Mouse (Mus musculus): ENCODE measurements around the gene Cabp4. TPM values are rescaled to one million over a fixed set of nuclear protein-coding genes. Genes with fewer than 3 reads are reported as not detected.

Gene Cabp4
- polyA plus RNA-seq, 1 experiment = 0.60 TPM

GRCm38 (mm10) chr19:4113806-4114230 lies 30.0 kb downstream of the Cabp4 start:
- H3K4me3 ChIP-seq (replicated peaks; ENCODE audit: control insufficient read depth, low read depth, low read length) = no peak overlapping the region
- TF ChIP-seq POLR2A (IDR thresholded peaks at IDR 0.05; ENCODE audit: borderline replicate concordance, control insufficient read depth, low read depth, low read length) (no peak), CTCF (IDR thresholded peaks at IDR 0.05; ENCODE audit: control insufficient read depth, insufficient read depth, low read length) (no peak)
- H3K4me1 ChIP-seq (ENCODE audit: control insufficient read depth, insufficient read depth, low read length) = peaks cover 24% of the 10 kb centered on the region
- H3K27ac ChIP-seq (ENCODE audit: control insufficient read depth, insufficient read depth, low read depth, low read length, poor library complexity) = peak overlapping the region; percentile 94
- 2% methylated on average over 5 of the region's 5 CpGs for WGBS

DNA sequence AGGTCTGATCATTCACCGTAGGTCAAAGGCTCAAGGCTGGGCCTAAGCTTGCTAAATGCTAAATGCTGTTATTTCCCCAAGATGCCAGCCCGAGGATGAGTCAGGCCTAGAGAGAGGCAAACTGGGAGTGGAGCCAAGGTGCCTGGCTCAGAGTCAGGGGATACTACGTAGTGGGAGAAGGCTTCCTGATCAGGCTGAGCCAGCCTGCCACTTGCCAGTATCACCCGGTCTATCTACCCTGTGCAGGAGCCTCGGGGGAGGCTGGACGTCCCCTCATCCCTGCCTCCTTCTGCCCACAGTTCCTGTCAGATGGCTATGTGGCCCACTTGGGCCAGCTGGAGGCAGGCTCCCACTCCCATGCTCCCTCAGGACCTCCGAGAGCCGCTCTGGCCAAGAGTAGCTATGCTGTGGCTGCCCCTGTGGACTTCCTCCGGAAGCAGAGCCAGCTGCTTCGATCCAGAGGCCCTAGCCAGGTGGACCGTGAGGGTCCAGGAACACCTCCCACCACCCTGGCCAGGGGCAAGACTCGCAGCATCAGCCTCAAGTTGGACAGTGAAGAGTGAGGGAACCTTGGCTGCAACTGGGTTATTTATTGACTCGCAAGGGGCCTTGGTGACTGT lies 30.5 kb downstream of the Cabp4 start:
- Histone ChIP-seq H3K27ac (ENCODE audit: control insufficient read depth, insufficient read depth, low read depth, low read length, poor library complexity) (peak overlapping the region; percentile 94), H3K4me3 (replicated peaks; ENCODE audit: control insufficient read depth, low read depth, low read length) (no peak overlapping the region), H3K4me1 (ENCODE audit: control insufficient read depth, insufficient read depth, low read length) (peaks cover 24% of the 10 kb centered on the region)
- no peak for TF ChIP-seq CTCF (IDR thresholded peaks at IDR 0.05; ENCODE audit: control insufficient read depth, insufficient read depth, low read length)
- peak; percentile 57; the same call in 1 of the 2 replicates for TF ChIP-seq POLR2A (IDR thresholded peaks at IDR 0.05; ENCODE audit: borderline replicate concordance, control insufficient read depth, low read depth, low read length)
- WGBS = 2% methylated on average over 13 of the region's 13 CpGs

DNA sequence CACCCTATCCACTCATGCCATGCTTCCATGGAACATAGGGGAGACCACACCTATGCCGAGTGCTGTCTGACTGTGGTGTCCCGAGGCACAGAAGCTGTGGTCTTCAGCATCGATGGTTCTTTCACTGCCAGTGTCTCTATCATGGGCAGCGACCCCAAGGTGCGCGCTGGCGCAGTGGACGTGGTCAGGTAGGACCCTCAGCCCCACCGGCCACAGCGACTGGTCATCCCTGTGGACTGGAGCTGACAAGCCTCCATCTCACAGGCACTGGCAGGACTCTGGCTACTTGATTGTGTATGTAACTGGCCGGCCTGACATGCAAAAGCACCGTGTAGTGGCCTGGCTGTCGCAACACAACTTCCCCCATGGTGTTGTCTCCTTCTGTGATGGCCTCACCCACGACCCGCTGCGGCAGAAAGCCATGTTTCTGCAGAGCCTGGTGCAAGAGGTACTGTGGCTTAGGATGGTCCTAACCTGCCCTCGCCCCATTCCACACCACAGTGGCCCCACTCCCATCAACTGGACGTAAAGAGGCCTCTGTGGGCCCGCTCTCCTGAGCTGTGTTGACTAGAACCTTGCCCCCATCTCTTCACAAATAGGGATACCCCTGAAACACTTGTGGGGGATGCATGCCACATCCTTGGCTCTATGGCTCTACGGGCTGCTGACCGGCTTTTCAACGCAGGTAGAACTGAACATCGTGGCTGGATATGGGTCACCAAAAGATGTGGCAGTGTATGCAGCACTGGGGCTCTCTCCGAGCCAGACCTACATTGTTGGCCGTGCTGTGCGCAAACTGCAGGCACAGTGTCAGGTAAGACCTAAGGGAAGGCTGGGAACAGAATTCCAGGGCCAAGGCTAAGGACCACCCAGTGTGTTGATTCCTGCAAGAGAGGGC lies 31.5 kb downstream of the Cabp4 start:
- Histone ChIP-seq H3K4me3 (replicated peaks; ENCODE audit: control insufficient read depth, low read depth, low read length) (no peak overlapping the region), H3K4me1 (ENCODE audit: control insufficient read depth, insufficient read depth, low read length) (peaks cover 24% of the 10 kb centered on the region), H3K27ac (ENCODE audit: control insufficient read depth, insufficient read depth, low read depth, low read length, poor library complexity) (peak overlapping the region; percentile 94)
- TF ChIP-seq POLR2A (IDR thresholded peaks at IDR 0.05; ENCODE audit: borderline replicate concordance, control insufficient read depth, low read depth, low read length) (no peak), CTCF (IDR thresholded peaks at IDR 0.05; ENCODE audit: control insufficient read depth, insufficient read depth, low read length) (no peak)
- 74% methylated on average over 26 of the region's 26 CpGs for WGBS

GRCm38 (mm10) chr19:4108535-4108934 lies 35.3 kb downstream of the Cabp4 start:
- peaks cover 18% of the 10 kb centered on the region for H3K4me1 ChIP-seq (ENCODE audit: control insufficient read depth, insufficient read depth, low read length)
- TF ChIP-seq POLR2A (IDR thresholded peaks at IDR 0.05; ENCODE audit: borderline replicate concordance, control insufficient read depth, low read depth, low read length) = no peak
- TF ChIP-seq CTCF (IDR thresholded peaks at IDR 0.05; ENCODE audit: control insufficient read depth, insufficient read depth, low read length) = no peak
- H3K4me3 ChIP-seq (replicated peaks; ENCODE audit: control insufficient read depth, low read depth, low read length) = no peak overlapping the region
- WGBS = 87% methylated on average over 9 of the region's 9 CpGs
- no peak overlapping the region for H3K27ac ChIP-seq (ENCODE audit: control insufficient read depth, insufficient read depth, low read depth, low read length, poor library complexity)

DNA sequence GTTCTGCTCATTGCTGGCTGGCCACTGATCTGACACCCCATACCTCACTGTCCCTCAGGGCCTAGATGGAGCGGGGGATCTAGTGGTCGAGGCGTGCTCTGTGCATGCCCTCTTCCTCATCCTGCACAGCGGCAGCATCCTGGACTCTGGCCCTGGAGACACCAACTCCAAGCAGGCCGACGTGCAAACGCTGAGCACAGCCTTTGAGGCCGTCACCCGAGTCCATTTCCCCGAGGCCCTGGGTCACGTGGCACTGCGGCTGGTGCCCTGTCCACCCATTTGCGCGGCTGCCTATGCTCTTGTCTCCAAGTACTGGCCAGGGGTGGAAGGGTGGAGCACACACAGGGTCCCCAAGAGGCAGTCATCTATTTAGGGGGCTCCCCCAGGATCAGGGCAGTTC lies 37.2 kb downstream of the Cabp4 start:
- Histone ChIP-seq H3K27ac (ENCODE audit: control insufficient read depth, insufficient read depth, low read depth, low read length, poor library complexity) (no peak overlapping the region), H3K4me1 (ENCODE audit: control insufficient read depth, insufficient read depth, low read length) (peaks cover under 1% of the 10 kb centered on the region; the same call in 1 of the 2 replicates), H3K4me3 (replicated peaks; ENCODE audit: control insufficient read depth, low read depth, low read length) (no peak overlapping the region)
- TF ChIP-seq POLR2A (IDR thresholded peaks at IDR 0.05; ENCODE audit: borderline replicate concordance, control insufficient read depth, low read depth, low read length) = no peak
- no peak for TF ChIP-seq CTCF (IDR thresholded peaks at IDR 0.05; ENCODE audit: control insufficient read depth, insufficient read depth, low read length)
- WGBS = 90% methylated on average over 14 of the region's 14 CpGs

DNA sequence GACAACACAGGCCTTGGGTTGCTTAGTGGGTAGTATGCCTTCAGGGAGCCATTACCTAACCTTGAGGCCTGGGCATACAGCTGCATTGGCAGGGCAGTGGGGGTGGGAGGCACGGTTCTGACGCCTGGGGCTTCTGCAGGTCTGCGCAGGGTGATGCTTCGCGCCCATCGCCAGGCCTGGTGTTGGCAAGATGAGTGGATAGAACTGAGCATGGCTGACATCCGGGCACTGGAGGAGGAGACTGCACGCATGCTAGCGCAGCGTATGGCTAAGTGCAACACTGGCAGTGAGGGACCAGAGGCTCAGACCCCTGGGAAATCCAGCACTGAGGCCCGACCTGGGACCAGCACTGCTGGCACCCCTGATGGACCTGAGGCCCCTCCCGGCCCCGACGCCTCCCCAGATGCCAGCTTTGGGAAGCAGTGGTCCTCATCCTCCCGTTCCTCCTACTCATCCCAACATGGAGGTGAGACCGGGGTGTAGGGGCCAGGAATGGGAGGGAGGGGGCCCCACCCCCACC lies 39.1 kb downstream of the Cabp4 start:
- Histone ChIP-seq H3K4me1 (ENCODE audit: control insufficient read depth, insufficient read depth, low read length) (peaks cover 2% of the 10 kb centered on the region; the same call in 1 of the 2 replicates), H3K27ac (ENCODE audit: control insufficient read depth, insufficient read depth, low read depth, low read length, poor library complexity) (no peak overlapping the region), H3K4me3 (replicated peaks; ENCODE audit: control insufficient read depth, low read depth, low read length) (no peak overlapping the region)
- no peak for TF ChIP-seq CTCF (IDR thresholded peaks at IDR 0.05; ENCODE audit: control insufficient read depth, insufficient read depth, low read length)
- TF ChIP-seq POLR2A (IDR thresholded peaks at IDR 0.05; ENCODE audit: borderline replicate concordance, control insufficient read depth, low read depth, low read length) = no peak
- whole genome bisulfite sequencing = 96% methylated on average over 16 of the region's 16 CpGs

DNA sequence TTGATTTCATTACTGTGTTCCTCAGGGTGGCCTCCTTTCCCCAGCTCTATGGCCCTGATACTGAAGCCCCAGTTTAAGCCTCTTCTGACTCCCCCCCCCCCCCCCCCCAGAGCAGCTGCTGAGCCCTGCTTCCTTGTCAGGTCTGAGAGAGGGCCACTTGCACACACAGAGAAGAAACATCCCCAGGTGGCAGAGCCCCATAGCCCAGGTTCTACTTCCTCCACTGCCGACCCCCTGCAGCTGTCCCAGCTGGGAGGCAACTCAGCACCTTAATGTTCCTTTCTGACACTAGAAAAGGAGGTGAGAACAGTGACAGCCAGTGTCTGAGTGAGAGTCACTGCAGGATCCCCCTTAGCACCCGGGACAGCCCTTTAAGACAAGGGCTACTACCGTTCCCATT lies 40.0 kb downstream of the Cabp4 start:
- no peak for TF ChIP-seq CTCF (IDR thresholded peaks at IDR 0.05; ENCODE audit: control insufficient read depth, insufficient read depth, low read length)
- TF ChIP-seq POLR2A (IDR thresholded peaks at IDR 0.05; ENCODE audit: borderline replicate concordance, control insufficient read depth, low read depth, low read length) = no peak
- 72% methylated on average over 3 of the region's 3 CpGs for WGBS
- Histone ChIP-seq H3K4me3 (replicated peaks; ENCODE audit: control insufficient read depth, low read depth, low read length) (no peak overlapping the region), H3K4me1 (ENCODE audit: control insufficient read depth, insufficient read depth, low read length) (peaks cover 2% of the 10 kb centered on the region; the same call in 1 of the 2 replicates), H3K27ac (ENCODE audit: control insufficient read depth, insufficient read depth, low read depth, low read length, poor library complexity) (no peak overlapping the region)

DNA sequence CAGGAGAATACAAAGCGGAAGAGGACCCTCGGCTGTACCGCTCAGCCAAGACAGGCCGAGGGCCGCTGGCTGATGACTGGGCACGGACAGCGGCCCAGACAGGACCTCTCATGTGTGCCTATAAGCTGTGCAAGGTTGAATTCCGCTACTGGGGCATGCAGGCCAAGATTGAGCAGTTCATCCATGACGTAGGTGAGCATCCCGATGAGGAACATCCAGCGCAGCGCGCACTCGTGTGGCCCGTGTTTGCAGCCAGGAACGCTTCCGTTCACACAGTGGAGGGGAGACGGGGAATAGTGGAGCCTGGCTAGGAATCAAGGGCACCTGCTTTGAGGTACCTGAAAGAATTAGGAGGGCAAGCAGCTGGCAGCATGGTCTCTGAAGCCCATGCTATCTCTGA lies 40.5 kb downstream of the Cabp4 start:
- Histone ChIP-seq H3K4me3 (replicated peaks; ENCODE audit: control insufficient read depth, low read depth, low read length) (no peak overlapping the region), H3K27ac (ENCODE audit: control insufficient read depth, insufficient read depth, low read depth, low read length, poor library complexity) (no peak overlapping the region), H3K4me1 (ENCODE audit: control insufficient read depth, insufficient read depth, low read length) (peaks cover 2% of the 10 kb centered on the region; the same call in 1 of the 2 replicates)
- 96% methylated on average over 18 of the region's 18 CpGs for WGBS
- TF ChIP-seq CTCF (IDR thresholded peaks at IDR 0.05; ENCODE audit: control insufficient read depth, insufficient read depth, low read length) (no peak), POLR2A (IDR thresholded peaks at IDR 0.05; ENCODE audit: borderline replicate concordance, control insufficient read depth, low read depth, low read length) (0 out of 2 replicates have a peak, but pooled peaks have one; percentile 17)
